Mouse (Mus musculus) embryonic fibroblast, embryonic 13.5 days (primary cell): Measurements from ENCODE around the gene Siah2.

Source experiments
- CTCF ChIP-seq: IDR thresholded peaks from 2 replicates; pipeline ENCODE4 v1.5.1; 2011; ENCODE audit warnings: mild to moderate bottlenecking, control low read depth, low read length, moderate library complexity, borderline replicate concordance; ENCODE audit not compliant: insufficient read depth
- POLR2A ChIP-seq: IDR thresholded peaks from 2 replicates; pipeline ENCODE4 v1.6.1; 2011; ENCODE audit warnings: low read depth, mild to moderate bottlenecking, control low read depth, low read length, moderate library complexity

- TF ChIP-seq CTCF (no peak), POLR2A (no peak)
These were observed 3.1 kb downstream of the Siah2 start for GRCm38 (mm10) chr3:58689105-58689504.
